Mouse (Mus musculus) urinary bladder, postnatal 4 days (tissue): ENCODE results near the gene Fundc1.
"Not testable (repeated sequence)": the region's sequence is repeated elsewhere in the genome, so short reads cannot be mapped to it uniquely, and the experiment has no call there.

ENCODE experiments used
- DNase-seq, 2 experiments: peaks; one replicate each; pipeline ENCODE4 v3.0.0; 2021 to 2022; ENCODE audit warnings: low spot score in 2 of 2

Gene Fundc1

DNA sequence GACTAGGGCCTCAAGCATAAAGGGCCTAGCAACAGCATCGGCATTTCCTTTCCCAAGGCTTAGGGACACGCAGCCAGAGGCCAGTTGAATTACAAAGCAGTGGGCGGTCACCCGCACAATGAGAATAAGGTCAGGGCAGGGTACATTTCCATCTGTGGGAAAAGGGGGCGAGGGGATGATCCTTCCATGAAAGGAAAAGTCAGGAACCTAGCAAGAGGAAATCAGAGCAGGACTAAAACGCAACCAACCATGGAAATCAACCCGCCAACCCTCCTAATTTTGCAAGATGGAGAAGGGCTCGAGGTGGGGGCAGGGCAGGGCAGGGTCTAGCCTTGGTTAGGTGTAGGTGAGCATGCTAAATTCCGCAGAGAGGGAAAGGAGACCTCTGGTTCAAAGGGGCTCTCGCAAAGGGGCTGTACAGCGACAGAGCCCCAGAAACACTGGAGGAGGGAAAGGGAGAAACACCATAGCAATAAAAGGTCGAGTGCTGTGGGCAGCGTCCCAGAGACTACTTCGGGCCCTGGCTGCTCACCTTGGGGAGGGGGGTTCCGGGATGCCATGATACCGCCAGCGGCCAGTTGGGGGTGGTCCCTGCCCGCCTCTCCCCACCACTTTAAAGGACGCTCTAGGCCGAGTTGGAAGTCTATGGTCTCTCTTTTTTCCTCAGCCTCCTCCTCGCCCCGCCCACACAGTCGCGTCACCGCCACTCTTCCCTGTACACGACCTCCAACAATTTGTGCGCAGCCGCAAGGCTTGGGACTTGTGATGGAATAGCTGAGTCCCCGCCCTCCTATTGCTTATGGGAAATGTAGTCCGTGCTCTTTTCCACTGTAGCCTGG is at the start of gene Fundc1:
TSS of gene Fundc1 (minus strand) at position 705 of the 839 bp plus-strand sequence.
- peak; percentile 88 to 95 for DNase-seq

DNA sequence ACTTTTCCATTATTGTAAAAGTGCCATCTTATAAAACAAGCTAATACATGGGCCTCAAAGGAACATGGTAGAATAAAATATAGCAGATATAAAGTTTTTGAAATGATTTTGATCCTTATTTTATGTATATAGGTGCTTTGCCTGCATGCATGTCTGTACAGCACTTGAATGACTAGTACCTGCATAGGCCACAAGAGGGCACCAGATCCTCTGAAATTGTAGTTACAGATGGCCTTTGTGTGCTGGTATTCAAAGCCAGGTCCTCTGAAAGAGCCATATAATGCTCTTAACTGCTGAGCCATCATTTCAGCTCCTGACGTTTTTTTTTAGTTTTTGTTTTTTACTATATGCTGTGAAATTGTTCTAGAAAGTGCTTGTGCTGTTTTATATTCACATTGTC is 39.1 kb upstream of the Fundc1 start:
- no peak for DNase-seq

DNA sequence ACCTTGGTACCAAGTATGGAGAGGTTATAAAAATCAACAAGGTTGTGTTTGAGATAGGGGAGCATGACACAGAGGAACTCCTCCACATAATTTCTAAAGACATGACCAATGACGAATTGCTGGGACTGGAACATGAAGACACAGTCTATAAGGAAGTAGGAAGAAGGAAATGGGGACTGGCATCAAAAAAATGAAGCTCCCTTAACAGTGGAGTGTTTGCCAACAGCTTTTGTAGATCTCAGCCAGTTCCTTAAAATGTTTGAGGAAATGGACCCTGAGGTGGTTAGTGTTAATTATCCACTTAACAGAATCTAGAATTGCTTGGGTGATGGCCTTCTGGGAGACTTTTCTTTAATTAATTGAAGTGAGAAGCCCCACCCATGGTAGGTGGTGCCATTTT is 36.6 kb upstream of the Fundc1 start:
- DNase-seq, result no peak

DNA sequence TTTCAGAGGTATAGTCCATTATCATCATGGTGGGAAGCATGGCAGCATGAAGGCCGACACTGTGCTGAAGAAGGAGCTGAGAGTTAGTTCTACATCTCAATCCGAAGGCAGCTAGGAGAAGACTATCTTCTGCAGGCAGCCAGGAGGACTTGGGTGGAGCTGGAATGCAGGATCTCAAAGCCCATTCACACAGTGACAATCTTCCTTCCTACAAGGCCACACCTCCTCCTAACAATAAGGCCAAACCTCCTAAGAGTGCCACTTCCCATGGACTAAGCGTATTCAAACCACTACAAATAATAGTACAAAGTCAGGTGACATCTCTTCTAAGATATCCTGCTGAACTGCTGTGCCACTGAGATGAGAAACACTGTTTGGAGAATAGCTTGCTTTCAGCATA is 35.5 kb upstream of the Fundc1 start:
- DNase-seq, result no peak

DNA sequence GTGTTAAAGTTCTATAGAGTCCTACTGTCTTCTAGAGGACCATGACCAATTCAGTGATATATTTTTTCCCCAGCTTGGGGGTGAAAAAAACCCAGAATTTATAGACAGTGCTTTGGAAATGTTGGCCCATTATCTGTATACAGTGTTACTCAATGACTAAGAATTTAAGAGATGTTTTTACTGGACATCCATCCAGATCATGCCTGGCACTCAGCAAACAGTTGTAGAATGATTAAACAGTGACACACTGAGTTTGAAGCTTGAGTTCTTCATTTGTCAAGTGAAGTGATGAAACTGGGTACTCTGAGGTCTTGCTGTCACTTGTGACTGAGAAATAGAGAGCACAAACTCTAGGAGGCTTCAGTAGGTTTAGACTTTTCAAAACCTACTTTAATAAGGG is 21.2 kb upstream of the Fundc1 start:
- no peak for DNase-seq

DNA sequence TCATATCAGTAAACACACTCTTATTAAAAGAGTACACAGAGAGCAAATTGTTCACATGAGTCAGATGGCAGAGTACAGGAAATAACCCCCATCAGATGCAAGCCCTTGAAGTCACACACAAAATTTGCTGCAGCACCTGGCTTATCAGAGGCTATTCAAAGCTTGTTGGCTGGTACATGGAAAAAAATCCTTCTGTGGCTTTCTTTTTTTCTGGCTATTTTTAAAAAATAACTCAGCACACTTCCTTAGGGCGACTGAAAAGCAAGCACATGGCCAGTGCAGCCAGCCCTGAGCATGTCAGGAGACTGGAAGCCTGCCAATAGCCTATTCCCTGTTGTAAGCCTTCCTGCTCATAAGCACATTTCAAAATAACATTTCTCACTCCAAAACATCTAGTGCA is 18.6 kb upstream of the Fundc1 start:
- DNase-seq, result no peak

DNA sequence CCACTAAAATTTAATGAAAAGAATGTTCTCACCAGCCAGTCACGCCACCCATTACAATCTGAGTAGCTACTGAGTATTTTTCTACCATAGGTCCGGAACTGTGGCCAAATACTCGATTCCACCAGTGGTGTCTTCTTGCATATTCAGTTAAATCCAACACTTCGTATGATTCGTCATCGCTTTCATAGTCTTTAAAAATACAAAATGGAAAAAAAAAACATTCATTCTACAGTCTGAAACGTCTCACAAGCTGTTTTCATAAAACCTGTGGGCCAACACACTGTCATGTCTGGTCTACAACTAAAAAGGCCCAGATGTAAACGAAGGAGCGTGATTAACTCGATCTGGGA is 879 bp downstream of the Fundc1 start:
- DNase-seq, result no peak

DNA sequence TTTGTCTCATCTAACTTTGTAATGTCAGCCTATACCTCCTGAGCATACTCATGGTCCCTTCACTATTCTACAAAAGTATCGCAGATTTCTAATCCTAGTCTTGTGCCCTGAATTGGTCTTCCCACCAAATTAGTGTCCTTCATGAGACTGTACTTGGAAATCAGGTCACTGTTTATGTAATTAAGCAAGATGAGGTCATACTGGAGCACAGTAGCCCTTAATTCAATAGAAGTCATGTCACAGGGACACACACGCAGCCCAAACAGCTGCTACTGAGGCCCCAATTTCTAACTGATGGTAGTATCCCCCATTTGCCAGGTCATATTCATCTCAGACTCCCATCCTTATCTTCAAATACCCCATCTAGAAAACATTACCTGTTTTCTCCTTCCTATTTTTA is 3.5 kb downstream of the Fundc1 start:
- no peak for DNase-seq

DNA sequence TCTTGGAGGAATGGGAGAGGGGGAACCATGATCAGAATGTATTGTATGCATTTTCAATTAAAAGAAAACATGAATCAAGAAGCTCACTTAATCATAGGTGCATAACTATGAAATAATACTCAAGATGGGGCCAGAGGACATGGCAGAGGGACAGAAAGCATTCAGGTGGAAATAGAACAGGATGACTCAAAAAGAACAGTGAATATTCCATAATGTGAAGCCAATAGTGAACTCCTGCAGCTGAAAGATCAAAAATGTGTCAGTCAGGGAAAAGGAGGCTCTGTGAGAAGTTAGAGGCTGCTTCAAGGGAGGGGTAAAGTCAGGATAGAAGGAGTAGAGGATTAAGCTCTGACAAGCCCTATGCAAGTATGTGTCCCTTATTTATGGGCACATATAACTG is 6.4 kb downstream of the Fundc1 start:
- no peak for DNase-seq

DNA sequence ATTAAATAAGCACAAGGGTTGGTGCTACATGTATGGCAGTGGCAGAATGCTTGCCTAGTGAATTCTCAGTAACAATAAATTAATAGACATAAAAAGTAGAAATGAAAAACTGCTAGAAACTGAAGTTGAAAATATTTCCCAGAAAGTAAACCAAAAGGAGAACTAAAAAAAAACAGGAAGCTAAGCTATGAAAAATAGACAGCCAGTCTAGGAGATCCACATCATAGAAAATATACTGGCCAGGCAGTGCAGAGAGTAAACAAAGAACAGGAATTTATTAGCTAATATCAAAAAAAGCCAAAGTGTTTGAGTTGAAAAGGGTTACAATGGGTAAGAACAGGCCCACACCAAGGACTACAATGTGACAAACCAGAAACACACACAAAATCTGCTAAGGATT is 7.4 kb downstream of the Fundc1 start:
- no peak for DNase-seq

DNA sequence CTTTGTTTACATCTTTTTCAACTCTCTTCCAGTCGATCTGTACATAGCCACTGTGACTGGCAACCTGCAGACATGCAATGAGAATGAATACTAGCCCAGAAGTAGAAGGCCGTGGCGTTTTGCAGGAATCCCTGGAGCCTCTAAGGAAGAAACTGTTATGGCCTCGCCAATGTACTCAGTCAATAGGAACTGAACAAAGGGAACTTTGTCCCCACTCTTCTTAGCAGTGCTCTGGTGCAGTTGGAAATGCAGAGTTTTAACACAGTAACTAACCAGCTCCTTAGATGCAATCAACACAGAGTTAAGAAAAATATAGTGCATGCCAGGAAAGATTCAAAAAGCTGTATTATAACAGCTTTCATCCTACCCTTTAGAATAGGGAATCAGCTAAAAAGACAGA is 13.4 kb downstream of the Fundc1 start:
- no peak for DNase-seq

DNA sequence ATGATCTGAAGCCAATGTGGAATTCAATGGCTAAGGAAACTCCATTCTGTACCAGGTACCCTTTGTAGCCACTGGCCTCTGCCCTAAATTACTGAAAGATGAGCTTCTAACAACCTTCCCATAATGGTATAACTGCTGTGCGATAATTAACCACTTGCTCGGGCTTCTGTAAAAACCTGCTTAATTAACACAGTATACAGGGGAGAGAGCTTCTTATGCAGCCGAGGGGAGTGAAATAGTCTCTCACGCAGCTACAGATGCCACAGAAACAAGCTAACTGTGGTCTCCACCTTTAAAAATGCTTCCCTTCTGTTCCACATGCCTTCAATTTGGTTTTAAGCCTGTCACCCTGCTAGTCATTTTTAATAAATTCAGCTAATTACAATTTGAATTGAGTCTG is 17.6 kb downstream of the Fundc1 start:
- DNase-seq, result no peak

DNA sequence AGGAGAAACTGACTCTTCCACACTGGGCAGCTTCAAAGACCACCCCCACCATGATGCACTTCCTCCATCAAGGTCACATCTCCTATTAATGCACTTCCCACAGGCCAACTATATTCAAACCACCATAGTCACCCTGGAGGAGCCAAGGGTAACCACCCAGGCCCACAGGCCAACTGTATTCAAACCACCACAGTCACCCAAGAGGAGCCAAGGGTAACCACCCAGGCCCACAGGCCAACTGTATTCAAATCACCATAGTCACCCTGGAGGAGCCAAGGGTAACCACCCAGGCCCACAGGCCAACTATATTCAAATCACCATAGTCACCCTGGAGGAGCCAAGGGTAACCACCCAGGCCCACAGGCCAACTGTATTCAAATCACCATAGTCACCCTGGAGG is 20.5 kb downstream of the Fundc1 start:
- DNase-seq, result not testable (repeated sequence)

DNA sequence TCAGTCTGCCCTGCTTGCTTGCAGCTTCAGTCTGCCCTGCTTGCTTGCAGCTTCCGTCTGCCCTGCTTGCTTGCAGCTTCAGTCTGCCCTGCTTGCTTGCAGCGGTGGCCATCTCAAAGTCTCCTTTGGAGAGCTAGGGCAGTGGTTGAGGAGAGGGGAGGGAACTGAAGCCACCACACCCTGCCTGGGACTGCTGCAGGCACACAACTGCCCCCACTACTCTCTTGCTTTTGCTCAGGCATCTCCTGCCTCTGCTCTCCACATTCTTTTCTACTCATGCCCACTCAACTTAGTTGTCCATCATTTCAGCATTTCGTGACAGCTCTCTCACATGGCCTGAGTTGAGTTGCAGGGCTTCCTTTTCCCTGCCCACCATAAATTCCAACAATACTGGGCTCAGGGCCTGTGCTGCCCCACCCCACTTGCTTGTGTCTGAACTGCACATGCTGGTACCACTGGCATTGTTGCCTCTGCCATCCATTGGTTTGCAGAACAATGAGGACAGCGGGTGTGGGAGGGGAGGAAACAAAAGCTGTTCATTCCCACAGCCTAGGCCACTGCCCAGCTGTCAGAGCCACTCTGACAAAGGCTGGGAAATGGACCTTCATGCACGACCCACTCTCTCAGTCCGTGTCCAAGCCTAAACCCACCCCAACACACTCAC is 24.9 kb downstream of the Fundc1 start:
- no peak for DNase-seq

DNA sequence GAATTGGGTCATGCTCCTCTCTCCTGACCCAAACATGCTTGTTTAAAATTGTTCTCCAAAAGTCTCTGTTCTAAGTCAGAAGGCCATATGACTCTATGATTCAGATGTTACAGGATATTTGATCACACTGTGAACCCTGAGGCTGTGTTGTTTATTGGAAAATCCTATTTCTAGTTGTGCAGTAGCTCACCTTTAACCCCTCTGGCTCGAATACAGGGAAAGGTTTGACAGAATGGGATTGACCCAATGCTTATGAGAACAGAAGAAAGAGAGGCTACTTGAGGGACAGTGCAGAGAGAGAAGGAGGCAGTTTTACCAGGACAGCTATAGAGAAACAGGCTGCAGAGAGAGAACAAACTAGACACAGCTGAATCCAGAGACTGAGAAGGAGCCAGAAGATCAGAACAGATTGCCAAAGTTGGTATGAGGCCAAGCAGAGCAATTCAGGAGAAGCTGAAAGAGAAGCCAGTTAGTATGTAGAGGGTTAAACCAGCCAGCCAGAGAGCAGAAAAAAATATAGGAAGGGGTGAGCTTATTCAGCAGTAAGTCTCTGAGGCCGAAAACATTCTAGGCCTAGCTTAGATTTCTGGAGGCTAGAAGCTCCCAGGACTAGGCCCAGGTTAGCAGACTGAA is 27.1 kb downstream of the Fundc1 start:
- no peak for DNase-seq

DNA sequence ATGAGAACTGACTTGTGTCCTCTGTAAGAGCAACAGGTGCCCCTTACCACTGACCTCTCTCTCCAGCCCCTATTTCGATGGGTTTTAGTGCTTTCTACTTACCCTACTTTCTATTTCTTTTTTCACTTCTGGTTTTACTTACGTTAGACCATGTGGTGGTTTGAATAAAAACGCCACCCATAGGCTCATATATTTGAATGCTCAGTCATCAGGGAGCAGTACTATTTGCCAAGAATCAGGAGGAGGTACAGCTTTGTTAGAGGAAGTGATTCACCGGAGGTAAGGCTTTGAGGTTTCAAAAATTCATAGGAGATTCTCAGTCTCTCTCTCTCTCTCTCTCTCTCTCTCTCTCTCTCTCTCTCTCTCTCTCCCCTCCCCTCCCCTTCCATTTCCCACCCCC is 34.4 kb downstream of the Fundc1 start:
- DNase-seq, result no peak

DNA sequence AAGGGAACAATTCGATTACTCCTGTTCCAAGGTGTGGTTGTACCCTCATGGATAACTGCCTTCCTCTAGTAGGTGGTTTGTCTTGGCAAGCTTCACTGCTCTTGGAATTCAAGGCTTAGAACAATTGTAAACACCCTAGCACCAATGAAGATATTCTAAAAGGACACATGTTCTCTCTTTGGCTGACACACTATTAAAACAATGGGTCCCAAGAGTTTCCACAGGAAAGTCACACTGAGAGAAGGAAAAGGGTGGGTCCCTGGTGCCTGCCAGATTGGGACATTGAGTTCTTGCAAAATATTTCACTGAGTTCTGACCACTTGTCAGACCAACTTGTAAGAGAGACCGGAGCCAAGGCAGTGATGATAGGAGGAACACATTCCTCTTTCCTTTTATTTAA is 45.1 kb downstream of the Fundc1 start:
- no peak for DNase-seq

DNA sequence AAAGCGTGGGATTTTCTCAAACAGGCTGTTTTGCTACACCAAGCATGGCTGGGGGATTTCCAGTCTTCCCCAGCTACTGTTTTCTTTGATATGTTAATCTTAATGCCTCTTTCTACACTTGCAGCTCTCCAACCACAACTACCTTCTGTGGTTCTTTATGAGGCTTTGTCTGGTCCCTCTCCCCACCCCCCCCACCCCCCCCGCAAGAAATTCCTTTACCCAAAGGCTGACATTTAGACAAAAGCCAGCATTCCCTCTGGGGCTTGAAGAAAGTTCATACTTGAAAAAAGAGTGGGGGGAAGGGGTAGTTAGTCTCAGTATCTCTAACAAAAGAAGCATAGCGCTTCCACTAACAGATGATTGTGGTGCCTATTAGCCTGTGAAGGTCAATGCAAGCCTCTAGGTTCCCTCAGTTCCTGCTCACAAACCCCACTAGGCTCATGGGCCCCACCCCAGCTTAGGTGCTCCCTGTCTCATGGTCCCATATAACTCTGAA is 50.9 kb downstream of the Fundc1 start:
- no peak for DNase-seq

DNA sequence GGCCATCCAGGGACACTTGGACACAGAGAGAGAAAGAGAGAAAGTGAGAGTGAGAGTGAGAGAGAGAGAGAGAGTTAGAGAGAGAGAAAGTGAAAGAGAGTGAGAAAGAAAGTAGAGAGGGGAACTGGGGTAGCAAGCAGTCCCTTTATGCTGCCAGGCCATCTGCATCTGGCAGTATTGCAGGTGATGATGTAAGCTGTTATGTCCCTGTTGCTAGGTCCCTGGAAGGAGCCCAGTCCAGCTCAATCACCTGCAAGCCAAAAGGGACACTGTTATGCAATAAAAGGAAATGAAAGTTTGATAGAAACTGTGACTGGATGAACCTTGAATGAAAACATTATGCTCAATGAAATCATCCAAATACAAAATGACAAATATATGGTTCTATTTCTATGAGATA is 52.0 kb downstream of the Fundc1 start:
- DNase-seq, result no peak

DNA sequence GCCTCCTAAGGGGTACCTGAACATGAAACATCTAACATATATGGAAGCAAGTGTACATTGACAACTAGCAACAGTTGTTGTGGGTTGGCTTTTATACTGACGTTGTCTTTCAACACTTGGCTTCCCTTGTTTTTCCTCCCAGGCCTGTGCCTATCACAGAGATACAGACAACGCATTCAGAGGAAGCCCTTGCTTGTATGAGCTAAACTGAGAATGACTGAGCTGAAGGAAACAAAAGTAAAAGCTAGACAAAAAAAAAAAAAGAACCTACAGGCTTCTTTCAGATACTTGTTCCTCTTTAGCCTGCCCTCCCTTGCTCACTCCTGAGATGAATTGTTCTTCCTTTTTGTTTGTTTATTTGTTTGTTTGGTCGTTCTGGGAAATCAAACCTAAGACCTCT is 58.1 kb downstream of the Fundc1 start:
- DNase-seq, result no peak

DNA sequence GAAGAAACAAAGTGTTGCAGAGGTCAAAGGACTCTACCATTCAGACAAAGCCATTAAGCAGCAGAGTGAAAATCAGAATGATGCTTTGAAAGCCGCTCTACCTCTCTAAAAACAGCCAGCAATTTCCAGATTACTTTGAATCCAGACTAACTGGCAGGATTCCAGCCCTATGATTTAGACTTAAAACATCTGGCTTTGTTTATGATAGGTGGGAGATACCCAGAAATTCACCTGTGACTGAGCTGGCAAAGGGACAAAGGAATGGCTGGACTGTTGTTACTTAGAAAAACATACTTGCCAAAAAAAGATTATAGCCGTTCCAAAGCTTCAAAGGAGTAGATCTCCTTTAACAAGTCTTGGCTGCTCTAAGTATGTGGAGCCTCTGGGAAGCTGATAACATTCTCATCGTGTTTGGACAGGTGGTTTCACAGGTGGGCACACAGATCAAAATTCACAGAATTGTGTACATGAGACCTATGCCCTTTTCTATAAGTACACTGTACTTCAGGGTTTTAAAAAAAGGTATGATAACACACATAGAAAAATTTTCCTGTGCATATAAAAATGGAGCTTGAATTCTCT is 60.0 kb downstream of the Fundc1 start:
- DNase-seq, result no peak
